Mouse (Mus musculus) myocyte (in vitro differentiated cells): ENCODE data around the gene Mbtd1.

Experiments
- MAX ChIP-seq: IDR thresholded peaks from one replicate; pipeline ENCODE4 v1.6.1; 2011; ENCODE audit warnings: low read depth, mild to moderate bottlenecking, control low read depth
- POLR2AphosphoS2 ChIP-seq: IDR thresholded peaks from one replicate; pipeline ENCODE4 v1.6.1; 2011; ENCODE audit warnings: low read depth, control low read depth; ENCODE audit not compliant: insufficient read length
- TCF3 ChIP-seq: IDR thresholded peaks from one replicate; pipeline ENCODE4 v1.6.1; 2011; ENCODE audit warnings: low read depth, control low read depth; ENCODE audit not compliant: insufficient read length

- TF ChIP-seq TCF3 (no peak), POLR2AphosphoS2 (no peak), MAX (no peak)
These were observed 83.1 kb downstream of the Mbtd1 start for GRCm38 (mm10) chr11:93968848-93969128.
